Mouse (Mus musculus) layer of hippocampus, adult 11-12 months (tissue): ENCODE measurements around the gene H2-M5.
"Not testable (repeated sequence)": the region's sequence is repeated elsewhere in the genome, so short reads cannot be mapped to it uniquely, and the experiment has no call there.

Experiments
- DNase-seq: peaks from one replicate; pipeline ENCODE4 v3.0.0; 2022; ENCODE audit warnings: low spot score

Gene H2-M5

DNA sequence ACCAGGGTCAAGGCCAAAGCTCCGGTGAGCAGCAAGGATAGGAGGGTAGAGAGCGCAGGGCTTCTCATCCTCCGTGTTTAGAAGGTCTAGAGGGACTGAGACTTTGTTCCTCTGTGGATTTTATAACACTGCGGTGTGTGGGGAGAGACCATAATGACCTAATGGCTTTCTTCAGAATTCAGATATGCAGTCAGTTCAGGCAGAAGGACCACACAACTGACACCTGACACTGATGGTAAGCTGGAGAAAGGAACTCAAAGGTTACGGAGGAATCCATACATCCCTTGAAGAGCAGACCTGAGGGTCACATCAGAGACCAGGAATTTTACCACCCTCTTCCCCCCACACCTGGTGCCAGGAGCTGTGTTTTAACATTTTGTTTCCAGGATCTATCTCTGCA, at the start of gene H2-M5:
Gene H2-M5, minus strand, starts transcription at position 101 of the 400 bp plus-strand sequence.
- DNase-seq = no peak

DNA sequence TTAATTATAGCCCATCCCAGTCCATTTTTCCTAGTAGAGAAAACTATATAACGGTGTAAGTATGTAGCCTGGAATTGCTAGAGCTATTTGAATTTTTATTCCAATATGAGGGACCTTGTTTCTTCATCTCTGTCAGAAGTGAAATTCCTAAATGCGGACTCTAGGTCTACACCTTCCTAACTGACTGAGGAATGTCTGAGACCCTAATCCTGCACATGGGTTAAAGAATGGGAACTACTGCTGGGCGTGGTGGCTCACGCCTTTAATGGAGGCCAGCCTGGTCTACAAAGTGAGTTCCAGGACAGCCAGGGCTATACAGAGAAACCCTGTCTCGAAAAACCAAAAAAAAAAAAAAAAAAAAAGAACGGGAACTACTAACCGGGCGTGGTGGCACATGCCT, 39.8 kb upstream of the H2-M5 start:
- no peak for DNase-seq

DNA sequence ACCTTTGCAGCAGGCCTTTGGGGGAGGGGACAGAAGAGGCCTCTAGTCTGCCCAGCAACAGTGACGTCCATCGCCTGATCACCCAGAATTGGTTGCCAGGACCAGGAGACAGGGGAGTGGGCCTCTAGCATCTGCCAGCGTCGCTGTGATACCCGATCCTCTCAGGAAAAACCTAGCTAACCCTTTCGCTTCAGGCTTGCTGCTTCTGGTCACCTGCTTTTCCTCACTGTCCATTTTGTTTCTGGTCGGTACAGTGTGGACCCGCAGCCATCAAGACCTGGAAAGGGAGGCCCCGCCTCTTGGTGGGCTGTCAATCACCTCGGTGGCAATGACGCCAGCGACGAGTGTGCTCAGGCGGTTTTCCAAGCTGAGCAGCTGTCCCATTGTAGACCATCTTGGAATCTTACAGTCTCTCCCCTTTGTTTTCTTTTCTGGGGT, 39.4 kb upstream of the H2-M5 start:
- peak; percentile 96 for DNase-seq

DNA sequence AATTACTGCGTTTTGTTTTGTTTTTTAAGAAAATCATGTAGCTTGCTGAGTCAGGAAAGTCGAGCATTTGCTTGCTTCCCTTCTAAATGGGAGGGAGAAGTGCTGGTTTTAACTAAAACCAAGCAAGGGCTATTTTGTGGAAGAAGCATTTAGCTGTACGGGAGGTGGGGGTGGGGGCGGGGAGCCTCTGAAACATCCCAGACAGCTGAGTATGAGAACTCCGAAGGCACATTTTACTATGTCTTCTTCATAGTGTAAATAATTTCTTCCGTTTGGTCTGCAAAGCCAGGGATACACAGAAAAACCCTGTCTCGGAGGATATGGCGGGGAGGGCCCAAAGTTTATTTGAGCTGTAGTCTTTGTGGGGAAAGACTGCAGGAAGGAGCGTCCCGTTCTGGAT, 38.9 kb upstream of the H2-M5 start:
- DNase-seq = no peak

DNA sequence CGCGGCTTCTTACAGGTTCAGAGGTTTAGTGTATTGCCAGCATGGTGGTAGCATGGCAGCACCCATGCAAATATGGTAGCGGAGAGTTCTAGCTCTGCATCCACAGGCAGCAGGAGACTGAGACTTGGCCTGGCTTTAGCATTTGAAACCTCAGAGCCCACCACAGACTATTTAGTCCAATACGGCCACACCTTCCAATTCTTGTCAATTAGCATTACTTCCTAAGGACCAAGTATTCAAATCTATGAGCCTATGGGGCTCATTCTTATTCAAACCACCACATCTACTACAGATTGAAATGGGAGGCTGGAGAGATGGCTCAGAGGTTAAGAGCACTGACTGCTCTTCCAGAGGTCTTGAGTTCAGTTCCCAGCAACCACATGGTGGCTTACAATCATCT, 38.1 kb upstream of the H2-M5 start:
- DNase-seq = no peak

DNA sequence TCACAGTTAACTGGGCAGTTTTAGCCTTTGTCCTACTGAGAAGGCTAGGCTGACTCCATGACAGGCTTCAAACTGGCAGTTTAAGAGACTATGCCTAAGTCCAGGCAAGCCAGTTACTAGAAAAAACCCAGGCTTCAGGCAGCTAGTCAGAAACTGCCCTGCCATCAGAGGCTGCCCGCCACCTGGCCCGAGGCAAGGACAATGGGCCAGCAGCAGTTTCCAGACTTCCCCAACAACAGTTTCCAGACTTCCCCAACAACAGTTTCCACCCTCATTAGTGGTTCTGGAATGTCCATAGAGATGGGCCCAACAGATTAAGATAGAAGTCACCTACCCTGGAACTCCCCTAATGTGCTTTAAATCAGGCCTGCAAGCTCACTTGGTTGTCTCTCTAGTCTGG, 37.1 kb upstream of the H2-M5 start:
- DNase-seq = no peak

DNA sequence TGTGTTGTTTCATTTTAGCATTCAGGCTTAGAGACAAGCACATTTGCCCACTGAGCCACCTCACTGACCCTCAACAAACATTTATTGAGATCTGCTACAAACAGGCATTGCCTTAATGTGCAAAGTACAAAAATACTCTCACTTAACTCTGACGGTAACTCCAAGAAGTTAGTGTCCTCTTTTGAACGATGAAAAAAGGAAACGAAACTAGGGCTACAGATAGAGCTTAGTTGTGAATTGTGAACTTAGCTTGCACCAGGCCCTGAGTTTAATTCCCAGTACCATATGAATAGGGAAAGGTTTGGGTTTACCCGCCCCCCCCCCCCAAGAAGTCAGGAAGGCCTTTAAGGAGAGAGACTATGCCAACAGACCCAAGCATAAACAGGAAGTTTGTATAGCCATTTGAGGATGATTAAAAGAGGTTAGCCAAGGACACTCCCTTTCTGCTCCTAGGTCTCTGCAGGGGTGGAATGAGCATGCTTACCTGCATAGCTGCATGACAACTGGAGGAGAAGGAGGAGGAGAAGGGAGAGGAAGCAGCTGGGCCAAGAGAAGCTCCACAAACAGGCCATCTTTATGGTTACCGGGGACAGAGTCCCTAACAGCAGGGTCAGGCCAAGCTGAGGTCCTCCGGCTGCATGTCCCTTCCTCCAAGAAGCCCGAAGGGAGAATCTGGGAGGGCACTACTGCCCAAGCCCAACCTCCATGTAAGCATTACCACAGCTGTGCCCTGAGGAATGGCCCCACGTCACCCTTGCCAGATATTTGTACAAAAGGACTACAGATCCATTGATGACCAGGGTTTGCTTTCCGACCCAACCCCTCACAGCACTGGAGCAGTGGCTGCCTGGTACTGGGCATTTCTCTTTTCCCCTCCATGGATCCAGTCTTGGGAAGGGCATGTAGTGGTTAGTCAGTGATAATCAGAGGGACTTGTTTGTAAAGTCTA, 33.6 kb upstream of the H2-M5 start, which contains the start of gene Mog:
Gene Mog, minus strand, starts transcription at position 771 of the 949 bp plus-strand sequence.
- peak; percentile 74 for DNase-seq

DNA sequence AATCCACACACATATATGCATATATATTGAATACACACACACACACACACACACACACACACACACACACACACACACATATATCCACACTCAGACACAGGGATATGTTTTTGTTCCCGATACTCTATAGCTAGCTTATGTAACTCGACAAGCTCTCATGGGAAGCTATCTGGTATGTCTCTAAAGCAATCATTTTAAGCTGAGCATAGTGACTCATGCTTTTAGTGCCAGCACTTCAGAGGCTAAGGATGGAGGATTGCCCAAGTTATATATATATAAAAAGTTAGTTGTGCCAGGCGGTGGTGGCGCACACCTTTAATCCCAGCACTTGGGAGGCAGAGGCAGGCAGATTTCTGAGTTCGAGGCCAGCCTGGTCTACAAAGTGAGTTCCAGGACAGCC, 29.9 kb upstream of the H2-M5 start:
- DNase-seq = not testable (repeated sequence)

DNA sequence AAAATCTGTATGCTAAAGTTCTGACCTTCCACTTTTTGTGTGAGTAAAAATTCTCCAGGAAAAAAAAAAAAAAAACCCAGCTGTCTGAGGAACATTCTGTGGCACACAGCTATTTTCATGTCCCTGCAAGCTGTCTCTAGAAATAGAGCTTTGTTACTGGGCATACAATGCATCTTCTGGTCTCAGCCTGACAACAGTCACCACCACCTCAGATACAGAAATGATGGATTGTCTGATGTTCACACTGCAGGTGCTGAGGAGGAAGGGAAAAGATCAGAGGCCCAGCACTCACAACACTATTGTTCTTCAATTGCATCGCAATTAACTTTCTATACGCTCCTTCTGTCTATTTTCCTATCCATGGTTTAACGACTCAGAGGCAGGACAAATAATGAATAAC, 29.0 kb upstream of the H2-M5 start:
- DNase-seq = peak; percentile 51

DNA sequence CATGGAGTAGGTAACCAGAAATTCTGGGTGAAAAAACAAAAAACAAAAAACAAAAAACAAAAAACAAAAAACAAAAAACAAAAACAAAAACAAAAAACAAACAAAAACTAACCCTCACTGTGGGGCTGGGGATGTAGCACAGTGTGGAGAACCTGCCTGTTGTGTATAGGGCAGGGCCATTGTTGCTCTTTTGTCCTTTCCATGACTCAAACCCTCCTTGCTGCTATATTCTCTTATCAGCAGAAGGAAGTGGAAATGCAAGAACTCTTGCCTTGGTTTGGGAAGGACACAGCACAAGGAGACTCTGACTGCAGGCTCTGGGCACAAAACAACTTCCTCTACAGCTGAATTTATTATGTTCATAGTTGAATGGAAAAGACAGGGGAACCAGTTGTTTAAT, 27.0 kb upstream of the H2-M5 start:
- DNase-seq = no peak

DNA sequence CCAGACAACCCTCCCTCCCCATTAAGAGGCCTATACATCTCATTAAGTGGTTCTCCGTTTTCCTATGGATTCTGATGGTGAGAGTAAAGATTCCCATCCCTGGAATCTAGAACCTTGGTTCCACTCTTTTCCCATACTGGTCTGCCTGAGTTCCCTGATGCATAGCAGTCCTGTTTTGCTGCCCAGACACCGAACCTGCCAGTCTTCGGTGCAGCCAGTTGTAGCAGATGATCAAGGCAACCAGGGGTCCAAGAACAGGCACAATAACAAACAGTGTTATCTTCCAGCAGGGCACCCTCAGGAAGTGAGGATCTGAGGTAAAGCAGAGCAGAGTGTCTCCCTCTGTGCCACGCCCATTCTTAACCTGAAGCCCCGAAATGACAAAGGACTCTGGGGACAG, 22.8 kb upstream of the H2-M5 start:
- DNase-seq = no peak

DNA sequence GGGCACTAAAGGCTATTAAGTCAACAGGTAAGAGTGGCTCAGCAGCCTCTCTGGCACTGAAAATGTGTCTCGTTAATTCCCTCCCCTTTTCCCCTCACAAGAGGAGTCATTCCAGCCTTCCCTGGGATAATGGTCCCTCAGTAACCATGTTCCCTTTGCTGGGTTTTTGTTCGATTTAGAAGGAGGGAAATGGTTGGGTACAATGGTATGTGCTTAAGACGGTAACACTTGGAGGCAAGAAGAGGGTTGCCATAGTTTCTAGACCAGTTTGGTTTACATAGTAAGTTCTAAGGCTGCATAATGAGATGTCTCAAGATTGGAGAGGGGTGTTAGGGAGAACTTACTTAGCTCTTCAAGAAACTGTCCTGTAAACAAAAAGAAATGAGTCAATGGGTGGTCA, 22.4 kb upstream of the H2-M5 start:
- no peak for DNase-seq

DNA sequence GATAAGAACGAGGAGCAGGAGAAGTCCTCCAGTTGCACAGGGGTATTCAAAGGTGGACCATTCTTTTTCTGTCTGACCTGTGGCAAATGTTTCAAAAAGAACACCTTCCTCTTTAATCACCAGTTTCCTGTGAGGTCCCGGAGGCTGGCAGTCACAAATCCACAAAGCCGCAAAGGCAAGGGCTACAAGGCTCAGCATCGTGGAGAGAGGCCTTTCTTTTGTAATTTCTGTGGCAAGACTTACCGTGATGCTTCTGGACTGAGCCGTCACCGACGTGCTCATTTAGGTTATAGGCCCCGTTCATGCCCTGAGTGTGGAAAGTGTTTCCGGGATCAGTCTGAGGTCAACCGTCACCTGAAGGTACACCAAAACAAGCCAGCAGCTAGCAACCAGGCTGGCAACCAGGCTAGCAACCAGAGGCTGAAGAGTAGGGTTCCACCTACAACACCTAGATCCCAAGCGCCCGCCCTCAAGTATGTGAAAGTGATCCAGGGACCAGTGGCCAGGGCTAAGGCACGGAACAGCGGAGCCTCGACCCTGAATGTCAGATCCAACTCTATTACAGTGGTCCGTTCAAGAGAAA, 20.2 kb upstream of the H2-M5 start:
- DNase-seq = no peak

DNA sequence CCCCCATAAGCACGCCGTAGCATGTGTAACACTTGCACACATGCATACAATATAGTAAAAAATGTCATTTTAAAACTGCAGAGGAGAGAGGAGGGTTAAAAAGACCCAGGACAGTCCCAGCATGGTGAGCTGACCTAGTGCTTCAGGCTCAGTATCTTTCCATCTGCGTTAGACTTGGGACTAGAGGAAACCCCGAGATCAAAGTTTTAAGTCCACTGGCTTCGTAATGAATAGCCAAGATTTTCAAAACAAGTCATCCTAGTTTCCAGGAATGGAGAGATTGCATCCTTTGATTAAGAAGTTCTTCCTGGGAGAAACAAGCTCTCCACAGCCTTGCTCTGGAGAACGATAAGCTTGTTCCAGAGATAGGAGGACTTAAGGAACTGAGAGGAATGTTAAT, 18.8 kb upstream of the H2-M5 start:
- DNase-seq = no peak

DNA sequence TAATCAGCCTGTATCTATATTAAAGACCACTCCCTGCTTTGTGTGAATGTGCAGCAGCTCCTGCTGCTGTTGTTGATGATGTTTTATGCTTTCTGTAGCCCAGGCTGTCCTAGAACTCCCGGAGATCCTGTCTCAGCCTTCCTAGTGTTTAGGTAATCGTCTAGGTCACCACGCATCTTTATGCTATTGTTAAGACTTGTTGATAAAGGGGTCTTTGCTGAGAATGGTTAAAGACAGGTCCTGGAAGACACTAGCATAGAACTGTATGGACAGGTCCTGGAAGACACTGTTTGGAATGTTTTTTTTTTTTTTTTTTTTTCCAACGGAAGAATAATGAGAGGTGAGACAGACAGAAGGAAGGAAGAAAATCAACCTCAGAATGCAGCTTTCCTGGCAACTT, 14.0 kb upstream of the H2-M5 start:
- DNase-seq = no peak

DNA sequence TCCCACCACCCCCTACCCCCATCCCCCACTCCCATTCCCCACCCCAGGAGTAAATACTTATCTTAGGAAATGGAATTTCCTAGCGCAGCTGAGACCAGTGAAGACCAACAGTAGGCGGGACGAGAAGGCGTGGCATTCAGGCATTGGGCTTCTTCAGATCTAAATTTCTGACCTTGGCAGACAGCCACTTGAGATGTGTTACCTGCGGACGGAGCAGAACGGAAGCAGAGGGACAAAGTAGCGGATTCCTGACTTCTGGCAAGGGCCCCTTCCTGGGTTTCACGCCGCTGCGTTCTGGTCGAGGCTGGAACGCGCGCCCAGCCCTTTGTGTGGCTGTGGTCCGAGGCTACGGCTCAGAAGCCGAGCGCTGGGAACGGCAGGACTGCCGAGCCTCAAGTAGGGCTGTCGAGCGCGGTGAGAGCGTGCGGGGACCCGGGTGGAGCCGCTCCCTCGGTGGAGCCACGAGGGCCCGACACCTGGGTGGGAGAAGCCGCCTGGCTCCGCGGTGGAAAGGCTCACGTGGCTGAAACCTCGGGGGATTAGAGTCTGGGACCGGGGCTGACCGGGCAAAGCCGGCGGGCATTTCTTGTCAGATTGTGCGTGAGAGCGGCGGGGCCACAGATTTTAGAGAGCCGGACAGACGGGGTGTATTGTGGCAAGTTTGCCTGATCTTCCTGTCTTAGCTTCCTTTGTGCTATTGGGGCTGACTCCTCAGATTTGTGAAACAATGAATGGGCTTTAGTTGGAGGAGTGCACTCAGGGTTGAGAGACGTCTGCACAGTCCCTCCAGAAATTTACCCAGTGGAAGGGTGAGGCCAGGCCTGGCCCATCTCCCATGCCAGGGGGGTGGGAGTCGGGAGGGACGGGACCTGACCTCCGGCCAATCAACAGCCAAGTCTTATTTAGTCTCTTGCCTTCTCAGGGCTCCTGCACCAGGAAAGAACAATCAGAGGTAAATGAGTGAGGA, 13.3 kb upstream of the H2-M5 start:
- DNase-seq = no peak

DNA sequence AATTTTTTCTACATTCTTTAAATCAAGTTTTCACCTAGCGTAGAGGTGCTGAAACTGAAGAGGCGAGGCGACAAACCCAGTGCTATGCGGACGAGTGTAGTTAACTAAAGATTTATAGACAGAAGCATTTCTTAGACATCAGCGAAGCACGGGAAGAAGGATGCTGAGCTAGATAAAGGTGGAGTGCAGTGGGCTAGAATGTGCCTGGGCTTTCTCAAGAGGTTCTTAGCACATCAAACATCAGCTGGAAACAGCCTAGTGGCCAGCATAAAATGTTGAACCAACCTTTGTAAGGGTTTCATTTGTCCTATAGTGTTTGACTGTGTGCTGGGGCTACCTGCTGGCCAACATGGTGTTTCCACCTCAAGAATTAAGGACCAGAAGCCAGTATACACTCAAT, 11.5 kb upstream of the H2-M5 start, which contains the start of gene Zfp57:
Gene Zfp57, plus strand, starts transcription at position 301 of the 400 bp plus-strand sequence.
- no peak for DNase-seq

DNA sequence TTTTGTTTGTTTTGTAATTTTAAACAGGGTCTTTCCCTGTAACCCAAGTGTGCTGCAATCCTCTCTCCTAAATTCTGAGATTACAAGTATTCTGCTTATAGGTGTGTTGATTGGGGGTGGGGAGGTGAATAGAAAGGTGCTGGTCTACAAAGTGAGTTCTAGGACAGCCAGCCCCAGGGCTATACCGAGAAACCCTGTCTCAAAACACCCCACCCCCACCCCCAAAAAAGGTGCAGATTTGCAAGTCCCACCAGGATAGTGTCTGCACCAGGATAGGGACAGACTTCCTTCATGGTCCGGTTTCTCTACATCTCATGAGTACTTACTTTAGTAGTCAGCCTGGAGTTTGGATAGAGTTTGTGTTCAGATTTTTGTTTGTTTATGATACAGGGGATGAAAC, 9.1 kb upstream of the H2-M5 start:
- DNase-seq = no peak

DNA sequence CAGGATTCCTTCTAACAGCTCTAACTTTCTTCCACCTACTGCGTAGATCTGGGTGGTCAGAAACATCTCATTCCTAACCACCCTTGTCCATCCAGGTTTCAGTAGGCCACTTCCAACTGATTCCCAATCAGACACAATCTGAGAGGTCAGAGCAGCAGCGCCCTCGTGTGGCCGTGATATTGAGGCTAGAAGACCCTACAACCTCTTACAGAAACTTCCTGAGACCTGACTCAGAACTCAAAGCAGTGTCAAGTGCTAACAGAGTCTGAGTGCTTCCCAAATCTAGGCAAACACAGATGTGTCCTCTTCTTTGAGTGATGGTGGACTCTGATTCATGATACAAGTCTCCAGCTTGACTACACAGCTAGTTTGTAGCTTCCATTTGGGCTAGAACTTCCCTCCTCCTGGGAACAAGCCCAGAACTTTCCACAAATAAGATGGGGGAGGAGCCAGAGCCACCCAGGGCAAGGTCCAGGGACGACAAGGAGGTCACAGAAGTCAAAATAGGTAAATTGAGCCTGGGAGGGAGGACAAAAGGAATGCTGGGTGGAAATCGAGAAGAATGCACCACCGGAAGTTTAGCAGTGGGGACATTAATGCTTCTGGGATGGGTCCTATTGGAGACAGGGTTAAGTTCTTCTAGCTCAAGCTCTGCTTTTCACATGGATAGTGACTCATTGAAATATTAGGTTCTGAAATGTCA, 7.8 kb upstream of the H2-M5 start:
- DNase-seq = peak; percentile 86

DNA sequence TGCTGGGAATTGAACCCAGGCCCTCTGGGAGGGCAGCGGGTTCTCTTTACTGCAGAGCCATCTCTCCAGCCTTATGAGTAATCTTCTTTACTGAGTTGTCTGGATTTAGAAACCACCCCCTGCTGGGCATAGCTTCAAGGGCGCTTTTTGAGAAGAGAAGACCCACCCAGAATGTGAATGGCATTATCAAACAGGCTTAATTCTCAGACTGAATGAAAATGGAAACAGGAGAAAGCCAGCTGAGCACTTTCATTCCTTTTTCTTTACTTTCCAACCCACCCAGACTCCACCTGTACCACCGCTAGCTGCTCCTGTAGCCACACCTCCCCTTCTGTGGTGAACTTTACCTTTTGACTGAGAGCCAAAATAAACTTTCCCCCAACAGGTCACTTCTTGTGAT, 6.1 kb upstream of the H2-M5 start:
- DNase-seq = no peak

DNA sequence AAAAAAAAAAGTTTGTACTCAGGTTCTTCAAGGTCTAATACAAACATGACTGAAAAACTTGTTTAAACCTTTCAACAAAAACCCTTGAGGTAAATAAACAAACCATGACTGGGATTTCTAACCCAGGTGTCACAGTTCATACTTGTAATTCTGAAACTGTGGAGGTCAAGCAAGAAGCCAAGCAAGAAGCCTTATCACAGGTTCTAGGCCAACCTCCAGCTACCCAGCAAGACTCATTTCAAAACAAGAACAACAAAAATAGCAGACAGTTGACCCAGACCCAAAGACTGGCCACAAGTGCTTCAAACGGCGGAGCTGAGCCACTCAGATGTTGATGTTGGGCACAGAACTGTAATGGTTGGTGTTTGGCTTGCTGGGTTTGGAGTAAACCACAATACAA, 5.2 kb upstream of the H2-M5 start:
- DNase-seq = no peak
